Mouse (Mus musculus): ENCODE data around the gene Muc3a.

Muc3a gene

GRCm38 (mm10) chr5:137212289-137212688, at the start of gene Muc3a:
Gene Muc3a (minus strand): TSS chr5:137212389.
- no peak for DNase-seq (ENCODE audit: low read depth, low spot score)

GRCm38 (mm10) chr5:137211114-137211829, 917 bp downstream of the Muc3a start:
- DNase-seq (ENCODE audit: low read depth, low spot score): no peak

GRCm38 (mm10) chr5:137210689-137211088, 1.5 kb downstream of the Muc3a start:
- DNase-seq (ENCODE audit: low read depth, low spot score): no peak

- DNase-seq (ENCODE audit: low read depth, low spot score): no peak
Measured at GRCm38 (mm10) chr5:137205301-137205700, 6.9 kb downstream of the Muc3a start.

- no peak for DNase-seq (ENCODE audit: low read depth, low spot score)
Measured at GRCm38 (mm10) chr5:137194488-137195120, 17.6 kb downstream of the Muc3a start.

GRCm38 (mm10) chr5:137193279-137193952, 18.8 kb downstream of the Muc3a start:
- DNase-seq (ENCODE audit: low read depth, low spot score): no peak

GRCm38 (mm10) chr5:137189326-137189725, 22.9 kb downstream of the Muc3a start:
- DNase-seq (ENCODE audit: low read depth, low spot score): peak; percentile 61

GRCm38 (mm10) chr5:137185362-137185761, 26.8 kb downstream of the Muc3a start:
- no peak for DNase-seq (ENCODE audit: low read depth, low spot score)

- no peak for DNase-seq (ENCODE audit: low read depth, low spot score)
Measured at GRCm38 (mm10) chr5:137179646-137180374, 32.4 kb downstream of the Muc3a start.

GRCm38 (mm10) chr5:137173967-137174366, 38.2 kb downstream of the Muc3a start:
- DNase-seq (ENCODE audit: low read depth, low spot score): no peak

- no peak for DNase-seq (ENCODE audit: low read depth, low spot score)
Measured at GRCm38 (mm10) chr5:137172591-137172990, 39.6 kb downstream of the Muc3a start.

- DNase-seq (ENCODE audit: low read depth, low spot score): no peak
Measured at GRCm38 (mm10) chr5:137171478-137171877, 40.7 kb downstream of the Muc3a start.

- peak; percentile 19 for DNase-seq (ENCODE audit: low read depth, low spot score)
Measured at GRCm38 (mm10) chr5:137170836-137171380, 41.3 kb downstream of the Muc3a start.

GRCm38 (mm10) chr5:137167539-137167938, 44.6 kb downstream of the Muc3a start:
- DNase-seq (ENCODE audit: low read depth, low spot score): no peak

- no peak for DNase-seq (ENCODE audit: low read depth, low spot score)
Measured at GRCm38 (mm10) chr5:137166012-137166411, 46.2 kb downstream of the Muc3a start.

- DNase-seq (ENCODE audit: low read depth, low spot score): no peak
Measured at GRCm38 (mm10) chr5:137161853-137162252, 50.3 kb downstream of the Muc3a start.

- DNase-seq (ENCODE audit: low read depth, low spot score): peak; percentile 78
Measured at GRCm38 (mm10) chr5:137159461-137159860, 52.7 kb downstream of the Muc3a start.
